Mouse (Mus musculus) urinary bladder, postnatal 10 days (tissue): ENCODE data around the gene Tshz2.
A peak's percentile ranks its signal among the peaks of the same experiment; 100 is the strongest.

Experiments used
- DNase-seq: peaks from one replicate; pipeline ENCODE4 v3.0.0; 2022; ENCODE audit warnings: low spot score

Gene Tshz2

GRCm38 (mm10) chr2:170048831-170049230 lies 416.0 kb downstream of the Tshz2 start:
- no peak for DNase-seq

DNA sequence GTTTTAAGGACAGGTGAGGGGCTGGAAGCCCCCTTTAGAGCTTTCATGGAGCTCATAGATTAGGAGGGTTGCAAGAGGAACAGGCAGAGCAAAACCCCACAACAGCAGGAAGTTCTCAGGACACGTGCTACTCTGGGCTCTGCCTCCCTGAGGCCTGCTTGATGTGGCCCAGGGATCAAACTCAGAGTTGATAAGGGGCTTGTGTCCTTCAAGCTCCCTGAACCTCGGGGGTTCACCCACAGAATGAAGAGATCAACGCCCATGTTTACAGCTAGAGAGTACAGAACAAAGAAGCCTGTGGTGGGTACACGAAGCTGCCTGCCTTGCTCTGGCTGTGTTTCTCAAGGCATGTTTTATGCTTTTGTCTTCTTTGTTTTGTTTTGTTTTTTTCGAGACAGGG lies 417.8 kb downstream of the Tshz2 start:
- DNase-seq = no peak

GRCm38 (mm10) chr2:170051441-170051840 lies 418.6 kb downstream of the Tshz2 start:
- no peak for DNase-seq

DNA sequence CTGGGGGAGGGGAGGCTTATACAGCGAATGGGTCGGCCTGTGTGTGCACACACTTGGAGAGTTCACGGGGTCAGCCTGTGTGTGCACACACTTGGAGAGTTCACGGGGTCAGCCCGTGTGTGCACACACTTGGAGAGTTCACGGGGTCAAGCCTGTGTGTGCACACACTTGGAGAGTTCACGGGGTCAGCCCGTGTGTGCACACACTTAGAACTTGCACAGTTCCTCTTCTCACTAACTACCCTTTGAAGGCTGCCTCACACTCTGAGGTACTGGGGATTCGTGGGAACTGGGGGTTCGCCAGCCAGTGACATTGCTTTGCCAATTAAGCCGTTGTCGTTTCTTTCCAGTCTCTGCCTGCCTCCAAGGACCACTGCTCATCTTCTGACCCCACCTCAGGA lies 422.1 kb downstream of the Tshz2 start:
- no peak for DNase-seq

GRCm38 (mm10) chr2:170055413-170055812 lies 422.6 kb downstream of the Tshz2 start:
- no peak for DNase-seq

- DNase-seq = no peak
Measured at GRCm38 (mm10) chr2:170058774-170059173, 426.0 kb downstream of the Tshz2 start.

GRCm38 (mm10) chr2:170060066-170060465 lies 427.3 kb downstream of the Tshz2 start:
- no peak for DNase-seq

DNA sequence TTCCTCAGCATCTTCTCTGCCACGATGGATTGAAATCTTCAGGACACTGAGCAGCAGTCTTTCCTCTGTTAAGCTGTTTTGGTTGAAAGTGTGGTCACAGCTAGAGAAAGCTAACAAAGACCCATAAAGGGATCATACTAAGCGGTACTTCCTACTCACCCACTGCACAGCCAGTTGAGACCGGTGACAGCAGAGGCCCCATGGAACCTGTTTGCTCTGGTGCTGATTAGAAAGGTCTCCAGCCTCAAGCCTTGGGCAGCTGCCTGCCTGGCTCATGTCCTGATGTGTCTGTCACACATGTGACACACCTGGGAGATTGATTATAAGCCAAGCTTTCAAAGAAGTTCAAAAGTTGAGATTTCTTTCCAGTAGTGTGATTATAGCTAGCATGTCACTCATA lies 429.6 kb downstream of the Tshz2 start:
- DNase-seq = no peak

DNA sequence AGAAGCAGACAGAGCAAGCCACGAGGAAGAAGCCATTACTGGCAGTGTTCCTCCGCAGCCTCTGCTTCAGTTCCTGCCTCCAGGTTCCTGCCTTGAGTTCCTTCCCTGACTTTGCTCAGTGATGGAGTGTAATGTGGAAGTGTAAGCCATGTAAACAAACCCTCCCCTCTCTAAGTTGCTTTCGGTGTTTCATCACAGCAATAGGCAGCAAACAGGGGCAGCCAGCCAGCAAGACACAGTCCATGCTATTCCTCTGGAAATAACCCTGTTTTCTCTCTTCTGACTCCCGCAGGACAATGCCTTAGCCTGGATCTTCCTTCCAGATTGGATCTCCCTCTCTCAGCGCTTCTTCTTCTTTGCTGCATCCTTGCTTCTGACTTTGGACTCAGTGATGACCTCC lies 437.2 kb downstream of the Tshz2 start:
- no peak for DNase-seq

- DNase-seq = no peak
Measured at GRCm38 (mm10) chr2:170070641-170071241, 437.9 kb downstream of the Tshz2 start.

DNA sequence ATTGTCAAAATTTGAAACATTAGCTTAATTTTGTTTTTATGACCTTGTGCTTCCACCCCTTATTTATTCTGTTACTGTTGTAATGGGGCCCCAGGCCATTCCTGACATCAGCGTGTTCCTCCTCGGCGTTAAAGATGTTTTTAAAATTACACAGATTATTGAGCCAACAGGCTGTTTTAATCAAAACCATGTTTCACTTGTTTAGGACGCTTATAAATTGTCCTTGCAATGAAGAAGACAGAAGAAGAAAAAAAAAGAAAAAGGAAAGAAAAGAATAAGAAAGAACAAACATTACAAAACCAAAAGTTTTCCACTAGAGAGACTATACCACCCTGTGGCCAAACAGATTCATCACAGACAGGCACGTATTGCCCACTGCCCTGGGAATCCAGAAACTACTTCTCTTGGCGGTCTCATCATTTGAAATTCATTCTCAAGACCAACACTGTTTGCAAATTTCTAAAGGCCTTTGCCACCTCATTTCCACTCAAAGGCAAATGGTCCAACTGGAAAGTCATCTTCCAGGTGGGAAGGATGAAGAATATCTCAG lies 444.2 kb downstream of the Tshz2 start:
- DNase-seq = no peak

- DNase-seq = no peak
Measured at GRCm38 (mm10) chr2:170078041-170078440, 445.2 kb downstream of the Tshz2 start.

DNA sequence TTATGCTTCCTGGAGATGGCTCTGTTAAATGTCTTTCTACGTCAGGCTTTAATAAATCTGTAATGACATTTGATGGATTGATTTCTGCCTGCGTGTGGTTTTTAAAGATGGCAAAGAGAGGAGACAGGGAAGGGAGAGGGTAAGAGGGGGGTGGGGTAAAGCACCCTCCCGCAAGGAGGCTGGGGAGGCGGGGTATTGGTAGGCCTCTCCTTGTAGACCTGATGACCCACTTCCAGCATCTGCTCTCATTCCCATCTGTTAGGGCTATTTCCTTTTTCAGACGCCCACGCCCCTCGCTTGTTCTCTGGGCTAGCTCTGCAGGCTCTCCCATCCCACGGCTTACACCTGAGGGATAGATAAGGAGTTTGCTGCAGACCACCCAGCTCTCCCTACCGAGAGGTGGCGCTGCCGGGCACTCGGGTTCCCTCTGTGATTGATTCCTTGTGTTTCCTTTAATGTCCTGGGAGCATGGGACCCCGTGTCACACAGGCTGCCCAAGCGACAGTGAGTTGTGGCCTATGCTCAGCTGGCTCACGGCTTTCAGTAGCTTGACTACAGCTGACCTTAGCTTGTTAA lies 445.7 kb downstream of the Tshz2 start:
- no peak for DNase-seq

DNA sequence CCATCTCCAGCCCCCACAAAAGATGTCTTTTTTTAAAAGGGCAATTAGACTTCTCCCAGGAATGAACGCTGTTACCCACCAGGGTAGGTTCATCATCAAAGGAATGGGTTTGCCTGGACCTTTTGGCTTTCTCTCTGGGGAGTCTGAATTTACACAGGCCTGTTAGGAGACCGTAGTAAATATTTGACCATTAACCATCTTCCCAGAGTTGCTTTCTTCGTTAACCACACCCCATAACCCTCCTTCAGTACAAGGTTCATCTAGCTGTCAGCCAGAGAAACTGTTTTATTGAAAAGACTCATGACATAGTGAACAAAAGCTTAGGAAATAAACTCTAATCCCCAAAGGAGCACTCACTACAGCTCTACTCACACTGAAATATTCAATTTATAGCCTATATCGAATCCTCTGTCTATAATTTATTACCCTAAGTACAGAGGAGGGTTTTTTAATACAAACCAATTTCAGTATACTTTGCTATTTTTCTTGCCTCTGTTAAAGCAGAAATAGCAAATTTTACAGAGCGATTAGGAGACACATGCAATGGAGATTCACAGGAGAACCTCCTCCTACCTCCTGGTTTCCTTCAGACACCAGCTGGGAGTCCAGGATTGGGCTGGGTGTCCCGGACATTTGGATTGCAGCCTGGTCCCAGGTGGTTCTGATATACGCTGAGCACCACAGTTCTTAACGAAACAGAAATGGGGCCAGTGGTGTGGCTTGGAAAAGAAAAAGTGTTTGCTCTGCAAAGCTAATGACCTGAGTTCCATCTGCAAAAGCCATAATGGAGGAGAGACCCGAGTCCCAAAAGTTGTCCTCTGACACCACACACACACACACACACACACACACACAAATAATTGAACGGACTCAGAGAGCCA lies 459.0 kb downstream of the Tshz2 start:
- DNase-seq = no peak

- no peak for DNase-seq
Measured at GRCm38 (mm10) chr2:170094220-170094619, 461.4 kb downstream of the Tshz2 start.

- DNase-seq = no peak
Measured at GRCm38 (mm10) chr2:170094871-170095270, 462.1 kb downstream of the Tshz2 start.

GRCm38 (mm10) chr2:170101132-170101531 lies 468.3 kb downstream of the Tshz2 start:
- peak; percentile 83 for DNase-seq

GRCm38 (mm10) chr2:170101932-170102331 lies 469.1 kb downstream of the Tshz2 start:
- no peak for DNase-seq

DNA sequence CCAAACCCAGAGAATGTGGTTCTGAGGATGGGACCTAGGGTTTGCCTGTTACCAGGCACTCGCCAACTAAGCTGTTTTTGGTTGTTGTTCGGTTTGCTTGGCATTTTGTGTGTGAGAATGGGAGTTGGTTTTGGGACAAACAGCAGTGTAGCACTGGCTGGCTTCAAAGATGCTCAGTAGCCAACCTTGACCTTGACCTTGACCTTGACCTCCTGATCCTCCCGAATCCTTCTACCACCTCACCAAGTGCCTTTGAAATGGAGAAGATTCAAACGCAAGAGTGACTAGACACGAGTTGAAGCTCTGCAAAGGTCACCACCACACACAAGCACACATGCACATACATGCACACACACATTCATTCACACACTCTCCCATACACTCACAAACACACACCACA lies 470.5 kb downstream of the Tshz2 start:
- no peak for DNase-seq

- no peak for DNase-seq
Measured at GRCm38 (mm10) chr2:170103852-170104251, 471.0 kb downstream of the Tshz2 start.

DNA sequence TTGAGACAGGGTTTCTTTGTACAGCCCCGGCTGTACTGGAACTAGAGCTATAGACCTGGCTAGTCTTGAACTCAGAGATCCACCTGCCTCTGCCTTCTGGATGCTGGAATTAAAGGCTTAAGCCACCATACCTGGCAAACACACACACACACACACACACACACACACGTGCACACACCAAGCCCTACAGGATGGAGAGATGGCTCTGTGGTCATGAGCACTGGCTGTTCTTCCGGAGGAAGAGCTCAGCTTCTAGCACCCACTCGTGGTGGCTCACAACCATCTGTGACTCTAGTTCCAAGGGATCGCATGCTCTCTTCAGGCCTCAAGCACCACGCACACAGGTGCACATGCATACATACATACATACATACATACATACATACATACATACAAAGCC lies 471.6 kb downstream of the Tshz2 start:
- no peak for DNase-seq

DNA sequence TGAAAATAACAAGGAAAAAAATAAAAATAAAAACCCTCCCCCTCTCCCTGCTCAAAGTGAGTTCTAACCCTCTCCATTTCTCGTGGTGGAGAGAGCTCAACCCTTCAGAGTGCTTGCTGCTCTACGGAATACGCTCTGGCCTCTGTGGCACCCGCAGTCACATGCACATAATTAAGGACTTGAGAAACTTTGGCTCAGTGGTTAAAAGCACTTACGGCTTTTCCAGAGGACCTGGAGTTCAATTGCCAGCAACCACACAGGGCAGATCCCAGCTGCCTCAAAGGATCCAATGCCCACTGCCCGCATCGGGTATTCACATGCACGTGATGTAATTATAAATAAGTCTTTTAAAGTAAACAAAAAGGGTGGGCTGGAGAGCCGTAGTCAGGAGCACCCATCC lies 473.2 kb downstream of the Tshz2 start:
- no peak for DNase-seq

GRCm38 (mm10) chr2:170107791-170108190 lies 475.0 kb downstream of the Tshz2 start:
- DNase-seq = no peak
